Mouse (Mus musculus): ENCODE results near the gene Ppp1r12c. TPM values are rescaled to one million over a fixed set of nuclear protein-coding genes. Genes with fewer than 3 reads are reported as not detected.

The Ppp1r12c gene
- total and polyA plus RNA-seq, 3 experiments: 55.8 to 103 (median 71.0) TPM

- DNase-seq (ENCODE audit: extremely low read depth): no peak
- H3K79me2 ChIP-seq (replicated peaks; ENCODE audit: control insufficient read depth, extremely low read depth, insufficient read depth, poor library complexity, severe bottlenecking): no peaks in the 10 kb centered on the region
- no peaks in the 10 kb centered on the region for H3K36me3 ChIP-seq (replicated peaks in 1 of 2; ENCODE audit: control insufficient read depth in 1 of 2, insufficient read depth in 1 of 2, low read length in 1 of 2)
- H3K4me3 ChIP-seq (replicated peaks in 1 of 3; ENCODE audit: low read depth in 2 of 3, low read length in 2 of 3, poor library complexity in 1 of 3): no peak overlapping the region
- no peaks in the 10 kb centered on the region for H3K27me3 ChIP-seq (replicated peaks)
- dilution Hi-C loops (cut with MboI; ENCODE audit: extremely low pct_ligation_motif_present, extremely low pct_unique_long_range_greater_than_20kb, low sequenced_read_pairs) (no loop called here), in situ Hi-C loops (cut with MboI; ENCODE audit: low pct_ligation_motif_present, low pct_unique_long_range_greater_than_20kb, low sequenced_read_pairs) (no loop called here)
- H3K9me3 ChIP-seq (replicated peaks; ENCODE audit: low read length): no peaks in the 10 kb centered on the region
- peaks cover 20 to 34% of the 10 kb centered on the region in 2 experiments for H3K4me1 ChIP-seq (ENCODE audit: control insufficient read depth in 1 of 2, insufficient read depth in 2 of 2)
- no peak overlapping the region for H3K9ac ChIP-seq (ENCODE audit: insufficient read depth, low read depth)
- no peak overlapping the region for H3K27ac ChIP-seq (ENCODE audit: insufficient read depth, low read depth)
- no peak for TF ChIP-seq ZMIZ1 (IDR thresholded peaks at IDR 0.05; ENCODE audit: low read depth, low read length)
- TF ChIP-seq MAX (IDR thresholded peaks at IDR 0.05; ENCODE audit: low read length): no peak
- no peak for TF ChIP-seq UBTF (IDR thresholded peaks at IDR 0.05; ENCODE audit: low read depth, low read length)
- no peak for TF ChIP-seq MAZ (IDR thresholded peaks at IDR 0.05; ENCODE audit: low read depth, low read length)
- TF ChIP-seq ZKSCAN1 (IDR thresholded peaks at IDR 0.05; ENCODE audit: borderline replicate concordance, low read depth, low read length): no peak
- no peak for TF ChIP-seq SMC3 (IDR thresholded peaks at IDR 0.05; ENCODE audit: low read depth, low read length)
- TF ChIP-seq EP300 (IDR thresholded peaks at IDR 0.05; ENCODE audit: low read length): no peak
- H3K4me2 ChIP-seq (ENCODE audit: insufficient read depth, low read depth, poor library complexity, severe bottlenecking): no peak overlapping the region
Observed at GRCm38 (mm10) chr7:4507220-4507619, 5.7 kb upstream of the Ppp1r12c start.

DNA sequence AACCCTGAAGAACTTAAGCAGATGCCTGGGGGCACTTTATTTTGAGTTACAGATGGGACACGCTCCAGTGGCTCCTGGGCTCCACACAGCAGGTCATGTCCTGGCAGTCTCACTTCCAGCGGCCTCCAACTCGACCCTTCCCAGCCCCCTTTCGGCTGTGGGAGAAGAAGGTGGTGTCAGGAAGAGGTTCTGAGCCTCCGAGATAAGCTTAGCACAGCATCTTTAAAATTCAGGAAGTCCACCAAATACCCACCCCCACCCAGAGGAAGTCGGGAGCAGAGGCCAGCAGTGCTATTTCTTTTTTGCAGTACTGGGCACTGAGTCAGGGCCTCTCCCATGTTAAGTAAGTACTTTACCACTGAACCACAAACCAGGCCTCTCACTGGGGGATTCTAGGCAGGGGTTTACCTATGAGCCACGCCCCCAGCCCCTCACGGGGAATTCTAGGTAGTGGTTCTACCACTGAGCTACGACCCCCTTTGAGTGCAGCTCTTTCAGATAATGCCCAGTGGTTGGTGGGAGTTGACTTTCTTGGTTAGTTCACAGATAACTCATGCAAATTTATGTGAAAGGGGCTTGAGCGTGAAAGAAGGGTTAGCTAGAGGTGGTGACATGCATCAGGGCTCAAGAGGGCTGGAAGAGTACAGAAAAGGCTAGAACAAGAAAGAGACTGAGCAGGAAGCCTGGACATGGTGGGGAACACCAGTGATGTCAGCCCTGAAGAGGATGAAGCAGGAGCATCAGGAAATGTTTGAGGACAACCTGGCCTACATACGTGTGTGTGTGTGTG, 3.4 kb upstream of the Ppp1r12c start:
- H3K9me3 ChIP-seq (replicated peaks; ENCODE audit: low read length): no peaks in the 10 kb centered on the region
- in situ Hi-C loops (cut with MboI; ENCODE audit: low pct_ligation_motif_present, low pct_unique_long_range_greater_than_20kb, low sequenced_read_pairs) (no loop called here), dilution Hi-C loops (cut with MboI; ENCODE audit: extremely low pct_ligation_motif_present, extremely low pct_unique_long_range_greater_than_20kb, low sequenced_read_pairs) (no loop called here)
- H3K4me2 ChIP-seq (ENCODE audit: insufficient read depth, low read depth, poor library complexity, severe bottlenecking): peak overlapping the region; percentile 80
- peak overlapping the region; percentile 70 for H3K9ac ChIP-seq (ENCODE audit: insufficient read depth, low read depth)
- H3K79me2 ChIP-seq (replicated peaks; ENCODE audit: control insufficient read depth, extremely low read depth, insufficient read depth, poor library complexity, severe bottlenecking): peaks cover 15% of the 10 kb centered on the region
- peaks cover 24 to 39% of the 10 kb centered on the region in 2 experiments for H3K4me1 ChIP-seq (ENCODE audit: control insufficient read depth in 1 of 2, insufficient read depth in 2 of 2)
- peaks cover 0 to under 1% of the 10 kb centered on the region in 2 experiments for H3K36me3 ChIP-seq (replicated peaks in 1 of 2; ENCODE audit: control insufficient read depth in 1 of 2, insufficient read depth in 1 of 2, low read length in 1 of 2)
- H3K27me3 ChIP-seq (replicated peaks): no peaks in the 10 kb centered on the region
- H3K4me3 ChIP-seq (replicated peaks in 1 of 3; ENCODE audit: low read depth in 2 of 3, low read length in 2 of 3, poor library complexity in 1 of 3): peak overlapping the region in 1 of 3 experiments; percentile 36
- H3K27ac ChIP-seq (ENCODE audit: insufficient read depth, low read depth): peak overlapping the region; percentile 97
- DNase-seq (ENCODE audit: extremely low read depth): peak; percentile 92
- TF ChIP-seq TCF12 (IDR thresholded peaks at IDR 0.05; ENCODE audit: low read depth, low read length) (peak; percentile 45; the same call in 1 of the 2 replicates), PAX5 (IDR thresholded peaks at IDR 0.05; ENCODE audit: low read length) (no peak), UBTF (IDR thresholded peaks at IDR 0.05; ENCODE audit: low read depth, low read length) (no peak), RCOR1 (conservative IDR thresholded peaks at IDR 0.05; ENCODE audit: low read depth, low read length) (no peak), NRF1 (IDR thresholded peaks at IDR 0.05; ENCODE audit: low read depth, low read length) (no peak), POLR2A (IDR thresholded peaks at IDR 0.05; ENCODE audit: low read depth, low read length) (peak; percentile 35; the same call in 1 of the 2 replicates), HCFC1 (IDR thresholded peaks at IDR 0.05; ENCODE audit: low read depth, low read length) (peak; percentile 57), CHD1 (IDR thresholded peaks at IDR 0.05; ENCODE audit: low read depth, low read length) (no peak), ELF1 (IDR thresholded peaks at IDR 0.05; ENCODE audit: low read depth, low read length) (peak; percentile 81), SMC3 (IDR thresholded peaks at IDR 0.05; ENCODE audit: low read depth, low read length) (no peak), JUND (conservative IDR thresholded peaks at IDR 0.05; ENCODE audit: low read depth, low read length) (no peak), MAFK (IDR thresholded peaks at IDR 0.05; ENCODE audit: insufficient replicate concordance, low read length) (peak; percentile 82), MEF2A (IDR thresholded peaks at IDR 0.05; ENCODE audit: borderline replicate concordance, low read depth, low read length) (0 out of 2 replicates have a peak, but pooled peaks have one; percentile 57), POLR2AphosphoS2 (IDR thresholded peaks at IDR 0.05; ENCODE audit: low read depth, low read length) (no peak), CHD2 (IDR thresholded peaks at IDR 0.05; ENCODE audit: low read length) (peak; percentile 69), TBP (conservative IDR thresholded peaks at IDR 0.05; ENCODE audit: low read depth, low read length) (no peak), CTCF (conservative IDR thresholded peaks at IDR 0.05 in 1 of 2, IDR thresholded peaks at IDR 0.05 in 1 of 2; ENCODE audit: low read depth in 2 of 2, low read length in 2 of 2) (no peak), GABPA (IDR thresholded peaks at IDR 0.05; ENCODE audit: insufficient replicate concordance, low read depth, low read length) (no peak), RAD21 (IDR thresholded peaks at IDR 0.05; ENCODE audit: low read depth, low read length) (no peak), SIN3A (IDR thresholded peaks at IDR 0.05; ENCODE audit: low read length) (no peak), ETS1 (conservative IDR thresholded peaks at IDR 0.05; ENCODE audit: low read depth, low read length) (peak; percentile 64), MAX (IDR thresholded peaks at IDR 0.05; ENCODE audit: low read length) (no peak), JUN (IDR thresholded peaks at IDR 0.05; ENCODE audit: insufficient read depth, low read depth, low read length) (no peak), KAT2A (IDR thresholded peaks at IDR 0.05; ENCODE audit: insufficient replicate concordance, low read length) (no peak), USF2 (conservative IDR thresholded peaks at IDR 0.05; ENCODE audit: low read depth, low read length) (no peak), ZNF384 (IDR thresholded peaks at IDR 0.05; ENCODE audit: low read depth, low read length) (peak; percentile 34; the same call in 1 of the 2 replicates), MXI1 (IDR thresholded peaks at IDR 0.05; ENCODE audit: low read depth, low read length) (no peak), MAZ (IDR thresholded peaks at IDR 0.05; ENCODE audit: low read depth, low read length) (peak; percentile 60; the same call in 1 of the 2 replicates)
